Mouse (Mus musculus): ENCODE data around the gene Ranbp10.

DNA sequence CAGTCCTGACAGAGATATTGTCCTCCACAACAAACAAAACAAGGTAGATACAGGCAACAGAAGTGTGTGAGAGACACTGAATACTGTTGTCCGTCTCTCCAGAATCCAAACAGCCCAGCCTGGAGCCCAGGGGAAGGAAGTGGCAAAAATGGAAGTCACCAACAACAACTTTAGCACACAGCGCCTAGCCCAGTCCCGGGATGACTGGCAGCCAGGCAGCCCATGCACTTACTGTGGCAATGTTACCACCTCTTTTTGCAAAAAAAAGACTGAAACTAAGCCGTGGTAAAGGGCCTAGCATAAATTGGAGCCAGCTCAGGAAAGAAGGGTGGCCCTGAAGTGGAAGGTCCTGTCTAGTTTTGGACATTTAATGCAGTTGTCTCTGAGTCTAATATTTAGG is 771 bp downstream of the Ranbp10 start:
- TF ChIP-seq FLI1 (IDR thresholded peaks at IDR 0.05; ENCODE audit: low read length): no peak
- no peak for TF ChIP-seq GATA1 (IDR thresholded peaks at IDR 0.05; ENCODE audit: borderline replicate concordance, low read length)
